Mouse (Mus musculus) MEL (cell line): ENCODE results near the gene Xrcc6.

Experiments
- CHD2 ChIP-seq: IDR thresholded peaks from 2 replicates; pipeline ENCODE4 v1.6.1; 2011; ENCODE audit warnings: low read length, improper control_type of control experiment
- CTCF ChIP-seq, 3 experiments: IDR thresholded peaks in 2 of 3; conservative IDR thresholded peaks in 1 of 3; 2 replicates each; pipeline ENCODE4 v1.5.1; 2011 to 2012; ENCODE audit warnings: low read length in 3 of 3, low read depth in 2 of 3, mild to moderate bottlenecking in 2 of 3, improper control_type of control experiment in 1 of 3, inconsistent platforms in 1 of 3, mixed read lengths in 1 of 3, moderate library complexity in 1 of 3; ENCODE audit not compliant: control insufficient read depth in 1 of 3, insufficient read depth in 1 of 3, poor library complexity in 1 of 3, severe bottlenecking in 1 of 3
- E2F4 ChIP-seq: IDR thresholded peaks from 2 replicates; pipeline ENCODE4 v1.6.1; 2011; ENCODE audit warnings: low read depth, low read length, improper control_type of control experiment, borderline replicate concordance
- ELF1 ChIP-seq: IDR thresholded peaks from 2 replicates; pipeline ENCODE4 v1.6.1; 2014; ENCODE audit warnings: low read depth, mild to moderate bottlenecking, inconsistent platforms, low read length, improper control_type of control experiment, moderate library complexity
- EP300 ChIP-seq, 2 experiments: IDR thresholded peaks; 2 replicates each; pipeline ENCODE4 v1.6.1; 2011; ENCODE audit warnings: improper control_type of control experiment in 2 of 2, low read length in 2 of 2, low read depth in 1 of 2, mild to moderate bottlenecking in 1 of 2
- NRF1 ChIP-seq: IDR thresholded peaks from 2 replicates; pipeline ENCODE4 v1.6.1; 2014; ENCODE audit warnings: low read depth, mild to moderate bottlenecking, inconsistent platforms, low read length, improper control_type of control experiment, moderate library complexity; ENCODE audit not compliant: poor library complexity, insufficient read depth, severe bottlenecking
- POLR2A ChIP-seq, 2 experiments: IDR thresholded peaks; 2 replicates each; pipeline ENCODE4 v1.6.1; 2011 to 2012; ENCODE audit warnings: low read length in 2 of 2, mild to moderate bottlenecking in 2 of 2, control low read depth in 1 of 2, improper control_type of control experiment in 1 of 2, low read depth in 1 of 2, moderate library complexity in 1 of 2; ENCODE audit not compliant: control insufficient read depth in 1 of 2, insufficient read depth in 1 of 2, poor library complexity in 1 of 2
- RCOR1 ChIP-seq: IDR thresholded peaks from 2 replicates; pipeline ENCODE4 v1.6.1; 2012; ENCODE audit warnings: low read depth, mild to moderate bottlenecking, inconsistent platforms, low read length, improper control_type of control experiment
- TCF12 ChIP-seq: IDR thresholded peaks from 2 replicates; pipeline ENCODE4 v1.6.1; 2014; ENCODE audit warnings: low read depth, mild to moderate bottlenecking, inconsistent platforms, low read length, improper control_type of control experiment, moderate library complexity
- ZKSCAN1 ChIP-seq: IDR thresholded peaks from 2 replicates; pipeline ENCODE4 v1.6.1; 2012; ENCODE audit warnings: low read depth, mild to moderate bottlenecking, inconsistent platforms, low read length, improper control_type of control experiment, moderate library complexity

DNA sequence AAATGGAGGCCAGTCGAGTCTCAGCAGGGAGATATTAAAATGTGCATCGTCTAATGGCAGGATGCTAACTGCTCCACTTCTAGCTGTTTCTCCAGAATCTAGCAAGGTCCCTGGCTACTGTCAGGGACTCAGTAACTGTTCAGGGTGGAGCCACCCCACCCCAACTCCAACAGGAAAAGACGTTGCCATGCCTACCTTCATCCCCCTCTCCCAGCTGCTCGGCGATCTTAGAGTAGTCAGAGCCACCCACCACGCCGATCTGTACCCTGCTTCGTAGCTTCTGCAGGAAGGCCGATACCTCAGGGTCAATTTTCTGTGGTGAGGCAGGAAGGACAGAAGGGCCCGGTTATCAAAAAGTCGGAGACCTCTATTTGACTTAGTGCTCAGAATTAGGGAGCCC, 30.0 kb upstream of the Xrcc6 start:
- TF ChIP-seq CTCF (IDR thresholded peaks at IDR 0.05 in 2 of 3, conservative IDR thresholded peaks at IDR 0.05 in 1 of 3; ENCODE audit: control insufficient read depth in 1 of 3, insufficient read depth in 1 of 3, low read depth in 2 of 3, low read length in 3 of 3, poor library complexity in 1 of 3, severe bottlenecking in 1 of 3) (no peak), CHD2 (no peak), ZKSCAN1 (no peak), TCF12 (no peak), ELF1 (no peak), POLR2A (IDR thresholded peaks at IDR 0.05; ENCODE audit: control insufficient read depth in 1 of 2, insufficient read depth in 1 of 2, low read depth in 1 of 2, low read length in 2 of 2, poor library complexity in 1 of 2) (no peak), EP300 (IDR thresholded peaks at IDR 0.05; ENCODE audit: low read depth in 1 of 2, low read length in 2 of 2) (no peak), RCOR1 (no peak), NRF1 (no peak), E2F4 (no peak)
